Mouse (Mus musculus) brown adipose tissue, adult 24 weeks (tissue): ENCODE measurements around the gene Foxe1. TPM values are rescaled to one million over a fixed set of nuclear protein-coding genes. Genes with fewer than 3 reads are reported as not detected.

ENCODE experiments used
- H3K27ac ChIP-seq: fragments of 200-500 bp; replicated peaks from 2 replicates; pipeline ENCODE4 v1.5.1; 2012; ENCODE audit warnings: low read depth, mild to moderate bottlenecking, low read length
- H3K4me1 ChIP-seq: fragments of 200-500 bp; 2 replicates; pipeline ENCODE4 v1.6.1; 2012; ENCODE audit warnings: low read length, mixed read lengths; ENCODE audit not compliant: control insufficient read depth, insufficient read depth, insufficient read length
- H3K4me3 ChIP-seq: fragments of 200-500 bp; 2 replicates; pipeline ENCODE4 v1.5.1; 2012; ENCODE audit warnings: low read depth, mild to moderate bottlenecking, low read length, moderate library complexity; ENCODE audit not compliant: insufficient read depth
- polyA plus RNA-seq: library from polyadenylated mRNA; stranded (reverse); fragments of >200 nt; gene quantifications from 2 replicates; pipeline ENCODE4 v1.2.4, GENCODE M21; 2012; ENCODE audit not compliant: missing spikeins, insufficient read depth, insufficient read length

Foxe1 gene
- polyA plus RNA-seq, result not detected in 2 replicates

GRCm38 (mm10) chr4:46343596-46344260 is at the start of gene Foxe1:
TSS of gene Foxe1 (plus strand) at chr4:46343609.
- H3K4me1 ChIP-seq, result no peaks in the 10 kb centered on the region
- H3K27ac ChIP-seq, result no peak within 1 kb of the TSS
- peak within 1 kb of the TSS; percentile 43; the same call in 1 of the 2 replicates for H3K4me3 ChIP-seq

- Histone ChIP-seq H3K4me3 (peak overlapping the region; percentile 21), H3K27ac (no peak overlapping the region), H3K4me1 (peaks cover 3% of the 10 kb centered on the region; the same call in 1 of the 2 replicates)
Measured at GRCm38 (mm10) chr4:46304071-46304470, 39.3 kb upstream of the Foxe1 start.

GRCm38 (mm10) chr4:46304757-46305384 is 38.5 kb upstream of the Foxe1 start:
- peaks cover 3% of the 10 kb centered on the region; the same call in 1 of the 2 replicates for H3K4me1 ChIP-seq
- peak overlapping the region; percentile 84 for H3K4me3 ChIP-seq
- peak overlapping the region; percentile 56; the same call in 1 of the 2 replicates for H3K27ac ChIP-seq

- peak overlapping the region; percentile 56; the same call in 1 of the 2 replicates for H3K27ac ChIP-seq
- peak overlapping the region; percentile 84 for H3K4me3 ChIP-seq
- H3K4me1 ChIP-seq, result peaks cover 3% of the 10 kb centered on the region; the same call in 1 of the 2 replicates
Measured at GRCm38 (mm10) chr4:46305436-46305835, 38.0 kb upstream of the Foxe1 start.

- no peak overlapping the region for H3K4me3 ChIP-seq
- H3K4me1 ChIP-seq, result peaks cover 3% of the 10 kb centered on the region; the same call in 1 of the 2 replicates
- H3K27ac ChIP-seq, result no peak overlapping the region
Measured at GRCm38 (mm10) chr4:46307341-46307740, 36.1 kb upstream of the Foxe1 start.

- H3K4me3 ChIP-seq, result no peak overlapping the region
- H3K27ac ChIP-seq, result no peak overlapping the region
- peaks cover 3% of the 10 kb centered on the region; the same call in 1 of the 2 replicates for H3K4me1 ChIP-seq
Measured at GRCm38 (mm10) chr4:46307869-46308268, 35.5 kb upstream of the Foxe1 start.

- Histone ChIP-seq H3K4me1 (no peaks in the 10 kb centered on the region), H3K4me3 (no peak overlapping the region), H3K27ac (no peak overlapping the region)
Measured at GRCm38 (mm10) chr4:46311631-46312030, 31.8 kb upstream of the Foxe1 start.

- H3K4me3 ChIP-seq, result no peak overlapping the region
- H3K27ac ChIP-seq, result no peak overlapping the region
- no peaks in the 10 kb centered on the region for H3K4me1 ChIP-seq
Measured at GRCm38 (mm10) chr4:46321730-46322389, 21.5 kb upstream of the Foxe1 start.

GRCm38 (mm10) chr4:46322715-46323114 is 20.7 kb upstream of the Foxe1 start:
- Histone ChIP-seq H3K27ac (no peak overlapping the region), H3K4me1 (no peaks in the 10 kb centered on the region)

GRCm38 (mm10) chr4:46328906-46329305 is 14.5 kb upstream of the Foxe1 start:
- no peak overlapping the region for H3K4me3 ChIP-seq
- no peaks in the 10 kb centered on the region for H3K4me1 ChIP-seq
- H3K27ac ChIP-seq, result no peak overlapping the region

More at GRCm38 (mm10) chr4:46322715-46323114, 20.7 kb upstream of the Foxe1 start:
- no peak overlapping the region for H3K4me3 ChIP-seq

GRCm38 (mm10) chr4:46335846-46336245 is 7.6 kb upstream of the Foxe1 start:
- Histone ChIP-seq H3K4me3 (no peak overlapping the region), H3K27ac (no peak overlapping the region), H3K4me1 (no peaks in the 10 kb centered on the region)

- Histone ChIP-seq H3K4me1 (no peaks in the 10 kb centered on the region), H3K27ac (no peak overlapping the region), H3K4me3 (no peak overlapping the region)
Measured at GRCm38 (mm10) chr4:46337990-46338389, 5.4 kb upstream of the Foxe1 start.

- Histone ChIP-seq H3K4me1 (no peaks in the 10 kb centered on the region), H3K27ac (no peak overlapping the region)
Measured at GRCm38 (mm10) chr4:46339026-46339425, 4.4 kb upstream of the Foxe1 start.

GRCm38 (mm10) chr4:46339584-46339983 is 3.8 kb upstream of the Foxe1 start:
- H3K4me3 ChIP-seq, result no peak overlapping the region
- no peaks in the 10 kb centered on the region for H3K4me1 ChIP-seq

More at GRCm38 (mm10) chr4:46339026-46339425, 4.4 kb upstream of the Foxe1 start:
- no peak overlapping the region for H3K4me3 ChIP-seq

More at GRCm38 (mm10) chr4:46339584-46339983, 3.8 kb upstream of the Foxe1 start:
- H3K27ac ChIP-seq, result no peak overlapping the region
